Mouse (Mus musculus) heart, postnatal 10 days (tissue): ENCODE data around the gene Esyt2. TPM values are rescaled to one million over a fixed set of nuclear protein-coding genes. Genes with fewer than 3 reads are reported as not detected.
A peak's percentile ranks its signal among the peaks of the same experiment; 100 is the strongest.

ENCODE experiments used
- DNase-seq, 2 experiments: peaks; one replicate each; pipeline ENCODE4 v3.0.0; 2021
- intact Hi-C: fragments of 180-260 bp; cut with DNase I; formaldehyde crosslinking; loops from one replicate; pipeline ENCODE4 v1.15.1; 2025
- total RNA-seq, 2 experiments: library from RNA; stranded (reverse); gene quantifications; 2 replicates each; pipeline ENCODE4 v1.2.3; 2021

The Esyt2 gene
- total RNA-seq, 2 experiments from 2014 or later, result 38.7 to 42.9 TPM

DNA sequence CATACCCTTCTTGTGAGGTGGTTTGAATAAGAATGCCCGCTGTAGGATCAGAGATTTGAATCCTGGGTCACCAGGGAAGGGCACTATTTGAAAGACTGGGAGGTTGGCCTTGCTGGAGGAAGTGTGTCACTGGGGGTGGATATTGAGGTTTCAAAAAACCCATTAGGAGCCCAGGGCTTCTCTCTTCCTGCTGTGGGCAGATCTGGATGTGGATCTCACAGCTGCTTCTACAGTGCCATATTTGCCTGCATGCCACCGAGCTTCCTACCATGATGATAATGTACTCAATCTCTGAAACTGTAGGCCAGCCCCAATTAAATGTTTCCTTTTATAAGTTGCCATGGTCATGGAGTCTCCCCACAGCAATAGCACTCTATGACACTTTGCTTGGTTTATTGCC is 1.8 kb upstream of the Esyt2 start:
- intact Hi-C loops, result loop anchor here (2.0 kb wide), 1 partner anchor 14 kb away; no protein-coding TSS in a partner anchor
- no peak for DNase-seq

DNA sequence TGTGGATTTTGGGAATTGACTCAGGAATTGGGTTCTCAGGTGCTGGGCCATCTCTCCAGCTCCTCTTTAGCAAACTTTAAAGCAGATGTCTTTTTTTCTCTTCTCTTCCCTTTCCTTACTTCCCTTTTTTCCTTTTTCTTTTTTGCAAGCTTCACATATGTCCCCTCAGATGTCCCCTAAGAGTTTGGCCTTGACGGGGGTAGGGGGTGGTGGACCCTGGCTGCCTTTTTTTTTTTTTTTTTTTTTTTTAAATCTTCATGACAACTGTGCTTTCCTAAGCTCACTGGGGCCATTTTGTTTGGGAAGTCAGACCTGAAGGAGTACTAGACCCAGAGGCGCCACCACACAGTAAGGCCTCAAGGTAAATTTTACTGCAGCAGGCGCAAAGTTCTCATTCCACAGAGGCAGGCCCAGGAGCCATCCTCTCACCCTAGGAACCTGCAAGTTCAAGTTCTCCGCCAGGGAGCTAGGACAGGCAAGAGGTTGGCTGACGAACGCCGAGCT is 795 bp upstream of the Esyt2 start:
- intact Hi-C loops, result loop anchor here (2.0 to 10.0 kb wide), 4 partner anchors 47 to 235 kb away; partner anchors contain the start of genes Ncapg2 and Zfp386
- no peak for DNase-seq

DNA sequence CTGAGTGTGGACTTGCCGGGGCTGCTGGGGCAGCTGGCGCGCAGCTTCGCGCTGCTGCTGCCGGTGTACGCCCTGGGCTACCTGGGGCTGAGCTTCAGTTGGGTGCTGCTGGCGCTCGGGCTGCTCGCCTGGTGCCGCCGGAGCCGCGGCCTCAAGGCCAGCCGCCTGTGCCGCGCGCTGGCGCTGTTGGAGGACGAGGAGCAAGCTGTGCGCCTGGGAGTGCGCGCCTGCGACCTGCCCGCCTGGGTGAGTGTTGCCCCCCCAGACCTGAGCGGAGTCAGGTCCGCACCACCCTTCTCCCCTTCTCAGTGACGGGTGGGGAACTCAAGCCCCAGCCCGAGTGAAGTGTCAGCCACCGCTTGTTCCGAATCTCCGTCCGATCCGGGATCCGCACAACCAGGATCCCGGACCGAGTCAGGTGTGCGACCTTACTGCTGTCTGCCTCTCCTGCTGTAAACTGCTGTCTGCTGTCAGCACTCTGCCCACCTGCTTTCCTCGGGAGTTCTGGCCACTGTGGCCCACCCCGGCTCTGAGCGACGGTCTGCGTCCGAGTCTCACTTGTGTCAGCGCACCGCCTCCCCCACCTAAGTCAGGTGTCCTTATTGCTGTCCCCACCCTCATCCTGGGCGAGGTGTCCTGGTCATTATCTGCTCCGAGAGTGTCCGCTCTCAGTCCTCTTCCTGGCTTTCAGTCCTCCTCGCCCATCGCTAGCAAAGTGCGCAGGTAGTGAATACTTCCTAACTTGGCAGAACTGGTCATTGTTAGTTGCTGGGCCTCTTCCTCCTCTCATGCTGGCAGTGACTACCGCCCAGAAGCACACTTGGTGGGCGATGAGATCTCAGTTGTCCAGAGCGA is 658 bp downstream of the Esyt2 start:
- intact Hi-C loops, result loop anchor here (2.0 to 10.0 kb wide), 4 partner anchors 46 to 237 kb away; partner anchors contain the start of genes Ncapg2 and Zfp386
- DNase-seq, result peak; percentile 41 to 43

DNA sequence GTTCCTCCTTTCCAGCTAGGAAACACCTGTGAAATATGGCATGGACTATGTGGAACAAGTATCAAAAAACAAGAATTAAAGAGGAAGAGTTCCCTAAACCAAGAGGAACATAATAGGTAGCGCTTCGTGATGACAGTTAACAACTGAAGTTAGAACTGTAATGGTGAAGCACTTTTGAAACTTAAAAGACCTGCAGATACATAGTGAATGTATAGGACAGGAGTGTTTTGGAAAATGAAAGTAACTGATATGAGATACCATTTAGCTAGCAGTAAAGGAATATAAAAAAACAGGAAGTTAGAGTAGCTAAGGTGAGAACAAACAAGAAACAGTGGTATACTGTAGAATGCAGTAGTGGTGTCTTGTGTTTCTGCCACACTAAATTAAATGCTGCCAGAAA is 1.9 kb downstream of the Esyt2 start:
- DNase-seq, result no peak
- intact Hi-C loops, result loop anchor here (5.0 to 10.0 kb wide), 3 partner anchors 44 to 238 kb away; partner anchors contain the start of gene Zfp386

DNA sequence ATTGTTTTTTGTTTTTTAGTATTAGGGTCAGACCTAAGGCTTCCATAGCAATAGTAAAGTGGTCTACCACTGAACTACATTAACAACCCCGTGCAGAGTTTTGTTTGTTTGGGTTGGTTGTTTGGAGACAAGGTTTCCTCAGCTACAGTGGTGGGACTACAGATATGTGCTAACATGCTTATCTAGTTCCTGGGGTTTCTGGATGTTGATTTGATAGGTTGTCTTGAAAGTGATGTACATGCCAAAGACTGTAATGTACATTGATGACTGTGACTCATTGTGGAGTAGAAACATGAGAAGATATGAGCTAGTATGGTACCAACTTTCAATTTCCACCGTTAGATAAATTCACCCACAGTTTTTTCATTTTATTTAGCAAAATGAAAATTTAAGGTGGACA is 2.5 kb downstream of the Esyt2 start:
- intact Hi-C loops, result loop anchor here (5.0 to 10.0 kb wide), 3 partner anchors 44 to 239 kb away; partner anchors contain the start of gene Zfp386
- no peak for DNase-seq

DNA sequence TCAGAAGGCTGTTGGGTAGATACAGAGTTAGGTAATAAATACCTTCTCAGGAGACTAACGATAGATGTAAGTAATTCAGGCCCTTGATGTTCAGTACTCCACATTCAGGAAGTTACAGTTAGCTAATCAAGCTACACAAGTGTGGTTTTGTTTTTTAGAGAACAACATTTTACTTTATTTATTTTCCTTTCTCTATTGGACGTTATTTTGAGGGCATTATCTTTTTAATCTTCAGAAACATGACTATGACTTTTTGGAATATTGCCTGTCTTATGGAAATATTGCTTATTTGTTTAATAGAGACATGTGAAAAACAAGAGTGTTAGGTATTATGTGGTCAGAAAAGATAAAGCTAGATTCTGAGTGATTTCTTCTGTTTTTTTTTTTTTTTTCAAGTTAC is 12.2 kb downstream of the Esyt2 start:
- DNase-seq, result no peak
- intact Hi-C loops, result no loop called here

DNA sequence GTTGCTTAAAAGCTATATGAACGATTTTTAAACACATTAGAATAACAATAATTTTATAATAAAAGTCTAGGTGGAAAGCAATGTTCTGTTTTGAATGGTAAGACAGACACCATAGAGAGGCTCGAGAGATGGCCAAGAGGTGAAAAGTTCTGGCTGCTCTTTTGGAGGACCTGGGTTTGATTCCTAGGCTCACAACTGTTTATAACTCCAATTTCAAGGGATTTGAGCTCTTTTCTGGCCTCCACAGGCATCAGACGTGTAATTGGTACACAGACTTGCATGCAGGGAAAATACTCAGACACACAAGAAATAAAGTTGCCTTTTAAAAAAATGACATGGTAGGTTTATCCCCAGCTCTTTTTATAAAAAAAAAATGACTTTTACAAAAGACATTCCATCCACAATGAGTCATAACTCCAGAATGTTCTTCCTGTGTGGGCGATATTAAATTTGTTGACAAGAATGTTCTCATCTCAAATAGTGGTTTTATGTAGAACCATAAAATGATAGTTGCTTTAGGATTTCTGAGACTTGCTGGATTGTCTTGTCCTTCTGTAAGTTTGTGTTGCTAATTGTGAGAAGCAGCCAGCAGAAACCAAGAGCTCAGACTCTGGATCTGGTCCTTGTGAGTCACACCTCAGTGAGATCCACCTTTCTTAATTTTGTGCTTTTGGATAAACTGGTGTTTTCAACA is 12.8 kb downstream of the Esyt2 start:
- intact Hi-C loops, result no loop called here
- DNase-seq, result peak in 1 of 2 experiments; percentile 14

DNA sequence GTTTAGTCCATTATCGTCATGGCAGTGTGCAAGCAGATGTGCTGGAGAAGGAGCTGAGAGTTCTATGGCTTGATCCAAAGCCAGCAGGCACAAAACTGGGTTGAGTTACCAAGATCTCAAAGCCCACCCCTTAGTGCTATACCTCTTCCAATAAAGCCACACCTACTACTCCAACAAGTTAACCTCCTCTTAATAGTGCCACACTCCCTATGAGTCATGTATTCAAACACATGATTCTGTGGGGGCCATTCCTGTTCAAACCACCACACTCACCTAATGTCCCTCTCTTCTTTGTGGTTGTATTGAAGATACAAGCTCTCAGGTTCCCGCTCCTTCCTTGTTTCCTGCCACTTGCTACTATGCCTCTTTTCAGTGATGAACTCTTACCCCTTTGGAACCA is 18.9 kb downstream of the Esyt2 start:
- DNase-seq, result no peak
- intact Hi-C loops, result no loop called here

DNA sequence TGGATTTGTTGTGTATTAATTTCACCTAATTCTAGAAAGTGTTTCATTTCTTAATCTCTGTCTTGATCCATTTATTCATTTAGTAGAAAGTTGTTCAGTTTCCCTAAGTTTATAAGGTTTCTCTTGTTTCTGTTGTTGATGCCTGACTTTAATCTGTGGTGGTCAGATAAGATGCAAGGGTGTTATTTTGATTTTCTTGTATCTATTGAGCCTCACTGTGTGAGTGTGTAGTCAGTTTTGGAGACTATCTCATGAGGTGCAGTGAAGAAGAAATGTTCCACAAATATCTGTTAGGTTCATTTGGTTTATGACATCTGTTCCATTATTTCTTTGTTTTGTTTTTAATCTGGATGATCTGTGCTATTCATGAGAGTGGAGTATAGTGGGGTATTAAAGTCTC is 21.2 kb downstream of the Esyt2 start:
- intact Hi-C loops, result no loop called here
- no peak for DNase-seq

DNA sequence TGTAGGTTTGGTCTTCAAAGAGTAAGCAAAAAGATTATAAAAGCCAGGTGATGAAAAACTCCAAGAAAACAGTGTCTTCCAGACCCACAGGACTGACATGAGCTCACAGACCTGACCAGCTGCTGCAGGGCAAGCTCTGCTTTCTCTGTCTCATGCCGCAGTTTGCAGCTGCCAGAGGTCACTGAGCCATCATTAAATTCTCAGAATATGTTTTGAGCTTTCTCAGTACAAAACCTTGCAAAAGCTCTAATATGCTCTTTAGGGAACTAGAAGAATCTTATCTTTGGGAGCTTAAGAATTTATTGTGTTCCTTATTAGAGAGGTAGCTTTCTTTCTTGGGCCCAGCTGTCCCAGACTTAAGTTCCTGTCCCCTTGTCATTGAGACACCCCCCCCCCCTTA is 25.0 kb downstream of the Esyt2 start:
- peak in 1 of 2 experiments; percentile 26 for DNase-seq
- intact Hi-C loops, result no loop called here

DNA sequence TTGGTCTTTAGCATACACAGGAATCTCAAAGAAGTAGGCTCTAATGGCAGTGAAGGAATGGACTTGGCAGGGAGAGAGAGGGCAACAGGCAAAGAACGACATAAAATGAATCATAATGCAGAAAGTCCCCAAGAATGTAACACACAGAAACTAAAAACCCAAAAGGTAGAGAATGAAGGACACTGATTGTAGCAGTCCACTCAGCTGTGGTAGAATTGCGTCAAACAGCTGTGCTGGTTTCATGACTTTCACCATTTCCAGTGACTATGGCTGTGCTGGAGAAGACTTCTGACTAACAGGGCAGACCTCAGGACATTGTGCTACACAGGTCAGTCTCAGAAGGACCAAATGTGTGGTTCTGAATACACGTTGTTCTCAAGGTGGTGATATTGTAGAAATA is 26.9 kb downstream of the Esyt2 start:
- intact Hi-C loops, result no loop called here
- no peak for DNase-seq

DNA sequence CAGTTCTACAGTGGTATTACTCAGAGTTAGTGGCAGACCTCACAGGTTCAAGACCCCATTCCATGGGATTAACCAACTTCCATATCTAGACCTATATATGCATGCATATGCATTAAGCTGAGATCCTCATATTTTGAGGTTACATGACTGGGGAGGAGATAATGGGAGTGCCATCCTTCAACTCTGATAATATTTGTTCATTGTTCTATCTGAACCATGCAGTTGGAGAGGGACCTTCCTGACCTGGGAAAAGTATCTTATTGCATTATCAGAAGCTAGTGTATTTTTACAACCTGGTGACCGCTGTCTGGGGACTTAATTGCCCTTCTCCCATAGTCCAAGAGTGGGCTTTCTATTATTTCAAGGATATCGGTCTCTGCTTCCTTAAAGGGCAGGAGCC is 27.6 kb downstream of the Esyt2 start:
- intact Hi-C loops, result no loop called here

DNA sequence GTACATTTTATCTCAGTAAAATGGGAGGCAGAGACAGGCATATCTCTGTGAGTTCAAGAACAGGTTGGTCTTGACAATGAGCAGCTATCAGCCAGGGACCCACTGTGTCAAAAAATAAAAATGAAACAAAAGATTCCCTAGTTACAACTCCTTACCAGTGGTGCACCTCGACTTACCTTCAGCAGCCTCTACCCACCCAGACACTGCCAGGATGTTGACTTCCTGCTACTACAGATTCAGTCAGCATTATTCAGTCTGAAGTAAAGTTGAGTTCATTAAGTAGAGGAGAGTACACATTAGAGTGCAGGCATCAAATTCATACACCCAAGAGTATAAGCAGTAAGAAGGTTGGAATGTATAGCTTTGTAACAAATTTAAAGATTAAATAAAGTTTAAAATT is 32.8 kb downstream of the Esyt2 start:
- no peak for DNase-seq
- intact Hi-C loops, result no loop called here

More for the DNA sequence above, 27.6 kb downstream of the Esyt2 start:
- DNase-seq, result no peak

DNA sequence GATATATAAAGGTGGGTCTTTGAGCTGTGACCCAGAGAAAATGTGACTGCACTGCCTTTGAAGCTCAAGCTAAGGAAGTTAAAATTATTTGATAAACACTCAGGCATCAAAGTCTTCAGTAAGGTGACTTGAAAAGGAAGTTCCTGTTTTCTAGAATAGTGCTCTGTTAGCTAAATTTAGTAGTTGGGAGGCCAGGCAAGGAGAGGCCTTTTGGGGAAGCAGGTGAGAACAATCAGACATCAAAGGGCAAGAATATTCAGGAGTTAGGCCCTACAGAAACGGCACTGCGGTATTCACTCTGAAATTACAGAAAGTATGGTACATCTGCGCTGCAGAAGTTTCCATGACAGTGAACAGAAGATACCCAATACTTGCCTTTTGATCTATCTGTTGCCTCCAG is 34.5 kb downstream of the Esyt2 start:
- DNase-seq, result no peak
- intact Hi-C loops, result no loop called here

DNA sequence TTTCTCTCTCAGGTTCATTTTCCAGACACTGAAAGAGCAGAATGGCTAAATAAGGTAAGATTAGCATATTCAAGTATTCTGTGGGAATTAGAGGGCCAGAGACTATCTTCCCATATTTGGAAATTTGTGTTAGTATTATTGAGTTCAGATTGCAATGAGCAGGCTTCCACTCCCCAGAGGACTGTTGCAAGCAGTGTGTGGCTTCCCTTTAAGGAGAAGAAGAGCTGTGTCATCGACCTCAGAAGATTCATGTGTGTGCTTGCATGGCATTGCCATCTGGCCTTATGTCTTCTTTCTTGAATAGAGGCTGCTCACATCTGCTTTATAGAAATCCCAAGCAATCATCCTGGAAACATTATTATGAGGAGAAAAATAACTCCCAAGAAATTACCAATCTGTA is 36.8 kb downstream of the Esyt2 start:
- intact Hi-C loops, result no loop called here
- no peak for DNase-seq

DNA sequence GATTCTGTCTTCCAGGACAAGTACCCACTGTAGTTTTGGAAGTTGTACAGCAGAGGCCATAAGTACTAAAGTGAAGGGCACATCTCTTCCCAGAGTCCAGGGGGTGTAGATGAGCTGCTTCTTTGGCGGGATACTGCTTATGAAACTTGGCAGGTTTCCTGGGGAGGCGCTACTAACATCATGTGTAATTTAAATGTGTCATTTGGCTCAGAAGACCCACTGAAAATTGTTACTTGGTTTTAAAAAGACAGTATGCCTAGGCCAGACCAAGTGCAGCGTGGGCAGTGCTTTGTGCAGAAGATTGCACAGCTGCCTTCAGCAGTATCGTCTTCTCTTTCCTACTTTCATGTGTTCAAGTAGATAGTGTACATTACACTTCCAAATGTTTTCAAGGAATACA is 44.5 kb downstream of the Esyt2 start:
- DNase-seq, result peak; percentile 50 to 60
- intact Hi-C loops, result loop anchor here (5.0 kb wide), 1 partner anchor 43 kb away; the partner anchor contains the start of gene Esyt2

DNA sequence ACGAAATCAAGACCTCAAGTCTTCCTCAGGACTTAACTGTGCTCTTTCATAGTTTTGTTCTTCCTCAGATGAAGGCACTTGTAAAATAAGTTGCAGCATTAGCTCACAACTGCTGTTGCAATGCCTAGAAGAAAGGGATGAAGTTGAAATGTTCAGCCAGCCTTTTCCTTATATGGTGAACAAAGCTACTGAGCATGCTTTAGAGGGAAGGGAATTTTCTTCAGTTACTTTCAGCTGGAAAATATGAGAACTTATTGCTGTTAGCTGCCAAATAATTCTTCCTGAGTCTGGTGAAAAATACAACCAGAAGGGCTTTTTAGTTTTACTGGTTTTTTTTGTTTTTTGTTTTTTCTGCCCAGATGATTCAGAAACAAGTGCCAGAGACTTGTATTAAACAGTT is 45.2 kb downstream of the Esyt2 start:
- intact Hi-C loops, result loop anchor here (5.0 kb wide), 1 partner anchor 44 kb away; the partner anchor contains the start of gene Esyt2
- DNase-seq, result peak; percentile 14 to 17

DNA sequence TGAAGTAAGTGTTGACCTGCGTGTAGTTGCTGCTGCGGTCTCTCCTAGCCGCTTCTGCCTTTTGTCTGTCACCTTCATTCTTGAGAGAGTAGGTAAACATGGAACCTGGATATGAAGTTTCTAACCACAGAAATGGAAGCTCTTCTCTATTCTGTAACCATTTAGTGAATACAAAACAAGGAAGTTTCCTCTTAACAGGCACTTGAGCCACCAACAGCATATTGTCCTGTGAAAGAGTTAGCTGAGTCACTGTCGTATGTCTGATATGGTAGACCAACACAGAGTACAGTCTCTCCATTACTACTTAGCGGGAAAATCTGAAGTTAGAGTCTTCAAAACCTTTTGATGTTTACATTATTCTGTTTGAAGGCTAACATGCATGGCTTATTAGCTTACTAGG is 53.3 kb downstream of the Esyt2 start:
- intact Hi-C loops, result no loop called here
- no peak for DNase-seq

DNA sequence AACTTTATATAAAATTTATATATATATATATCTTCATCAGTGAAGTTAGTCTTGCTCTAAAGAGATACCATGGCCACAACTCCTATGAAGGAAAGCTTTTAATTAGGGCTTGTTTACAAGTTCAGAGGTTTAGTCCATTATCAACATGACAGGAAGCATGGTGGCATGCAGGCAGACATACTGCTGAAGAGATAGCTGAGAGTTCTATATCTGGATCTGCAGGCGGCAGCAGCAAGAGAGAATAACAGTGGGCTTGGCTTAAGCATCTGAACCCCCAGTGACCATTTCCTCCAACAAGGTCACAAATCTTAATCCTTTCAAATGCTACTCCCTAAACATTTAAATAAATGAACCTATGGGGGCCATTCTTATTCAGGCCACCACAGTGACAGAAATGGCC is 59.2 kb downstream of the Esyt2 start:
- intact Hi-C loops, result no loop called here
- DNase-seq, result no peak

DNA sequence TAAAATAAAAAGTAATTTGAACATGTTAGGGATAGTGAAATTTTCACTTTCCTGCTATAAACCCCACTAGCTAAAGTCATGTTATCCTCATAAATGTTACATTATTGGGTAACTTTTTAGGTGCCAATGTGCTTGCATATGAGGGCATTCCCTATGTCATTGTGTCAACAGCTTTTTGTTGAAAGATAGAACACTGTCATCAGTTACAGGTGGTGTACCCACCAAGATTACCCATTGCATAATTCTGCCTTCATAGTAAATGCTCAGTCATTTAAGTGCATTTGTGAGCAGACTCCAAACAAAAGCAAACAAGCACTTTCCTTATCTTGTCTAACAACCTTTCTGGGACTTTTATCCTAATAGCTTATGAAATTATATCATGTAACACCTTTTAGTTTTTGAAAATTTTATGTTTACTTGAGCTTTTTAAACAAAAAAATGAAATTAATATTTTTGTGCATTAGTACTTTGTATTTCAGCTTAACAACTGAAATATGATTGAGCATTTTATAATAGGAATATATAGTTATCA is 67.8 kb downstream of the Esyt2 start:
- intact Hi-C loops, result no loop called here

DNA sequence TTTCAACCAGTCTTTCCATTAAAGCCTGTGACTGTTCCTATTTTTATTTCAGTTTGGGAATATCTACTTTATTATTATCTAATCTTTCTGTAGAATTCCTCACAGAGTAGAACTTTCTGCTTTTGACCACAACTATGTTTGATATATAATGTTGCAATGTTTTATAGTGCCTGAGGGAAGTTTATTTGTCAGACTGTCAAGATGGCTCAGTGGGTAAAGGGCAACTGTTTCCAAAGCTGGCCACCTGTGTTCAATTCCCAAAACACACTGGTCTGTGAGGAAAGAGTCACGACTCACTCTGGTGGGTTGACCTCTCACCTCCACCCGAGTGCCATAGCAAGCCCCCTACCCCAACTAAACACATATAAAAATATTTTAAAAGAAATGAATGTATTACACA is 68.4 kb downstream of the Esyt2 start:
- intact Hi-C loops, result no loop called here
- no peak for DNase-seq

More for the DNA sequence above, 67.8 kb downstream of the Esyt2 start:
- DNase-seq, result no peak
